Mouse (Mus musculus) right cerebral cortex, postnatal 14 days (tissue): Measurements from ENCODE around the gene Sirt1.

ENCODE experiments used
- DNase-seq: peaks from one replicate; pipeline ENCODE4 v3.0.0; 2022

The Sirt1 gene

DNA sequence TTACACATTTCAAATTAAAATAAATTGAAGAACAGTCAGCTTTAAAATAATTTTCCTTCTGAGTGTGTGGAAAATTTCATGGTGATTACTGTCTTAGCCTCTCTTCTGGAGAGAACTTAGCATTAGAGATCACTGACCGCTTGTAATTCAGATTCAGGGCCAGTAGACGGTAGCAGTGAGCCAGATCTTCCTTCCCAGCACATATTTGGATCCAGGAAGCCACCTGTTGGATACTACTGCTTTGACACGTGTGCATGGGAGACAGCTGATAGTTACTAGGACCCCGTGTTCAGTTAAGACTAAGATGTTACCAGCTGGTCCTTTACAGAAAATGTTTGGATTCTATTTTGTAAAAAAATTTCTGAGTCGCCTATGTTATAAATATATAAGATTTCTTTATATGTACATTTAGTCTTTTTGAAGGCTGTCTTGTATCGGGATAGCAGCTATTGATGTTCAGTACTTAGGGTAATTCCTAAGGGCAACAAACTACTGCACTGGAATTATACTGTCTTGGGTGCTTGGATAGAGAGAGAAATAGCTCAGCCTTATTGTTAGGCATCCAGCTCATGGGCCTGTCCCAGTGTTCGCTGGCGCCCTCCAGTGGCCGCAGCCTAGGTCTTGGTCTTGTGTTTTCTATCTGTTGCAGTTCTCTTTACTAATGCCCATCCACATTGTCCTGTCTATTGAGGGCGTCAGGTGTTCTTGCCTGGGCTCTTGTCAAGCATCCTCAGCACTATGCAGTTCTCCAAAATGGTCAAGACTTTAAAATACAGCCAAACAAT, 72.7 kb downstream of the Sirt1 start:
- peak; percentile 88 for DNase-seq

- DNase-seq, result no peak
Observed at GRCm38 (mm10) chr10:63302356-63302755, 79.1 kb downstream of the Sirt1 start.

DNA sequence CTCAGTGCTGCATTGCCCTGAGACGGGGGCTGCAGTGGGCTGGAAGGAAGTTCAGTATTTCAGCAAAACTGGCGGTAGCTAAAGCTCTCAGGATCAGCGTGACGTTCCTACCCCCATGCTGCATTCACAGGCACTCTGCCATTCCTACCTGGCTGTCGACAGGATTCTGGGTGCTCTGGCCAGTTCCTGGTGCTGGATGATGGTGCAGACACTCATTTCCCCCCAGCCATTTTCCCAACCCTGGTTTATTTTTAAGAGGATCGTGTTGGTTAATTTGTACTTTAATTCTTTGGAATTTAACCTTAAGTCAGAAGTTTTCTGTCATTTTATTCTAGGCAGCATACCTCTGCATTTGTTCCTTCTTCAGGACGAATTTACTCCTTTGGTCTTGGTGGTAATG, 98.7 kb downstream of the Sirt1 start:
- DNase-seq, result no peak

- no peak for DNase-seq
Observed at GRCm38 (mm10) chr10:63282417-63282816, 99.1 kb downstream of the Sirt1 start.

DNA sequence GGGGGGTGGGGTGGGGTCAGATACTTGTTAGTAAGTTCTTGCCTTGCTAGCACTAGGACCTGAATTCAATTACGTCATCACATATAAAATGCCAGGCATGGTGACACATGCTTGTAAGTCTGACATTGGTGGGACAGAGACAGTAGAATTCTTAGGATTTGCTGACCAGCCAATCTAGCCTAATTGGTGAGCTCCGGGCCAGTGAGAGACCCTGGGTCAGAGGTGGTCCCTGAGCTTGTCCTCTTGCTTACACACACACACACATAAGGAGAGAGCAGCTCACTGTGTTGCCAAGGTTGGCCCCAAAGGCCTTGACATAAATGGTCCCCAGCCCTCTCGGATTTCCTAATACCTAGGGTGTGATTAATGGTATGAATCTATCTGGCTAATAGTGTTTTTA, 101.7 kb downstream of the Sirt1 start:
- no peak for DNase-seq

GRCm38 (mm10) chr10:63277010-63277409, 104.5 kb downstream of the Sirt1 start:
- no peak for DNase-seq

DNA sequence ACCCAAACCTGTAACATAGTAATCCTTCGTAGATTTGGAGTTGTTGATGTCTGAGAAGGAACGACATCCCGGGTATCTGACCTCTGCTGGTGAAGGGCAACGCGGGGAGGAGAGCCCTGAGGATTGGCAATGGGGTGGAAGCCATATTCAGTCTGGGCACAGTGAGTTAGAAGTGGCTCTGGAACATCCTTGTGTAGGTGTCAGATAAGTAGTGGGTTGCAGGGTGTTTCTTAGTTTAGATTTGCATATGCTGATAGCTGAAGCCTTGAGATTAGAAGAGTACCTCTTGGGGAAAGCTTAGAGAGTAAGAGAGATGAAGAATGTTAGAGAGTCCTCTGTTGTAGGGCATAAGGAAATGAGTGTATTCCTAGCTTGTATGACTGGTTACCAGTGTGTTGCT, 108.6 kb downstream of the Sirt1 start:
- DNase-seq, result no peak

DNA sequence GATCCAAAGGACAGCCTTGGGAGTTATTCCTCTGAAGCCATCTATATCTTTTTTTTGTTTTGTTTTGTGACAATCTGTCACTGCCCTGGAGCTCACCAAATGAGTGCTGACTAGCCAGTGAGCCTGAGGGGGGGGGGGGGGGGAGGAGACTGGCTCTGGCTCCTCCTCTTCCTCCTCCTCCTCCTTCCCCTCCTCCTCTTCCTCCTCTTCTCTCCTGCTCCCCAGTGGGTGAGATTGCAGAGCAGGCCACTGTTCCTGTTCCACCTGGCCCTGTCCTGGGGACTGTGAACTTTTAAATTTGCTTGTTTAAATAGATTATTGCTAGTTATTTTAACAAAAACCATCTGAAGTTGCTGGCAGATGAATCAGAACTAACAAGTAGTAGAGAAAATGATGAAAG, 109.1 kb downstream of the Sirt1 start:
- no peak for DNase-seq
